Mouse (Mus musculus) heart, embryonic 12.5 days (tissue): ENCODE measurements around the gene Zbtb25. TPM values are rescaled to one million over a fixed set of nuclear protein-coding genes. Genes with fewer than 3 reads are reported as not detected.

Source experiments
- ATAC-seq: fragments of 200-750 bp; cut with Nextera tagmentation; 2 replicates; pipeline ENCODE4 v1.8.0; 2017; ENCODE audit warnings: moderate TSS enrichment, moderate library complexity; ENCODE audit not compliant: insufficient number of reproducible peaks, low FRiP score
- H3K27ac ChIP-seq: fragments of 300-500 bp; sonication (generic); 2 replicates; pipeline ENCODE4 v1.5.1; 2016; ENCODE audit warnings: mild to moderate bottlenecking, moderate library complexity; ENCODE audit not compliant: poor library complexity, severe bottlenecking
- H3K27me3 ChIP-seq: fragments of 300-500 bp; sonication (generic); replicated peaks from 2 replicates; pipeline ENCODE4 v1.6.1; 2016; ENCODE audit warnings: mild to moderate bottlenecking, moderate library complexity
- H3K36me3 ChIP-seq: fragments of 300-500 bp; sonication (generic); 2 replicates; pipeline ENCODE4 v1.6.1; 2016; ENCODE audit warnings: mild to moderate bottlenecking, moderate library complexity
- H3K4me1 ChIP-seq: fragments of 300-500 bp; sonication (generic); replicated peaks from 2 replicates; pipeline ENCODE4 v1.6.1; 2016; ENCODE audit warnings: mild to moderate bottlenecking
- H3K4me2 ChIP-seq: fragments of 300-500 bp; sonication (generic); 2 replicates; pipeline ENCODE4 v1.6.1; 2016; ENCODE audit warnings: mild to moderate bottlenecking, moderate library complexity
- H3K4me3 ChIP-seq: fragments of 300-500 bp; sonication (generic); 2 replicates; pipeline ENCODE4 v1.5.1; 2016; ENCODE audit warnings: mild to moderate bottlenecking
- H3K9ac ChIP-seq: fragments of 300-500 bp; sonication (generic); 2 replicates; pipeline ENCODE4 v1.6.1; 2016; ENCODE audit warnings: mild to moderate bottlenecking, moderate library complexity
- H3K9me3 ChIP-seq: fragments of 300-500 bp; sonication (generic); replicated peaks from 2 replicates; pipeline ENCODE4 v1.6.1; 2016; ENCODE audit warnings: mild to moderate bottlenecking, moderate library complexity
- WGBS: fragments of 180-500 bp; shearing (Covaris S2); methylation state at CpG from one replicate; pipeline ENCODE4 v1.1.7; 2016; 5-methylcytosine and 5-hydroxymethylcytosine counted together
- polyA plus RNA-seq: library from polyadenylated mRNA; unstranded; fragments of >200 nt; fragmentation: Nextera tagmentation; extraction: Ambion mirVana; gene quantifications from 2 replicates; pipeline ENCODE4 v1.2.1, GENCODE M21; 2016

Gene Zbtb25
- polyA plus RNA-seq, 1 experiment from 2014 or later = 13.0 TPM

DNA sequence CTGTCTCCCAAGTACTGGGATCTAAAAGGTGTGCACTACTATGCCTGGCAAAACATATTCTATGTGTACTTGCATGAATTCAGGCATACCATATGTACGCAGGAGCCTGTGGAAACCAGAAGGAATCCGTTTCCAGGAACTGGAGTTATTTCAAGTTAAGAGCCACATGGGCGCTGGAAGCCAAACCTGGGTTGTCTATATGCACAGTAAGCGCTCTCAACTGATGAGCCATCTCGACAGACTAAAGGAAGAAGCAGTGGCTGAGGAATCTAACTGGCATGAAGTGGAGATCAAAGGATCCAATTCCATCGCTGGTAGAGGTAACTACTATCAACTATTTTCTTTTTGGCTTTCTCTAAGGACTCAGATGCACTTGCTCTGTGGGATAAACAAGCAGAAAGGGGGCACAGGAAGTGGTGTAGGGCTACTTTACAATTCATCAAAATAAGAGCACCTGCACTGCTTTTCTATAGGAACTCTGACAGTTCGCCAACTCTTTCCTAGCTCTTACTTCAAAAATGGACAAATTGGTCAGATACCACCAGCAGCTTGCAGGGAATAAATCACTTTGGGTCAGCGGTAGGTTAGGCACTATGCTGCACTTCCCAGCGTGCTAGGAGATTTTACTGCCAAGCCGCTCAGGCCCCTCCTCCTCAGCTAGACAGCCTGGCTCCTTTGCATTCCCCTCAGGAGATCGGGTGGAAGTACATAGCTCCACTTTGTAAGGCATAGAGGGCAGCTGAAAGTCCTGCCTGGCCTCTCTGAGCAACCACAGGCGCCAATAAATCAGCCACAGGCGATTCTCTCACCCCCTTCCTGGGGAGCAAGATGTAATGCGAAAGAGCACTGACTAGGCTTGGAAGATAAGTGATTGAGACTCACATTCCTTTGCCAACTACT, 2.1 kb downstream of the Zbtb25 start:
- no peaks in the 10 kb centered on the region for H3K27me3 ChIP-seq
- peak overlapping the region; percentile 93 for H3K4me2 ChIP-seq
- H3K9ac ChIP-seq = peak overlapping the region; percentile 97
- H3K4me3 ChIP-seq = peak overlapping the region; percentile 91
- 0 out of 2 replicates have a peak, but pooled peaks cover 5% of the 10 kb centered on the region for H3K36me3 ChIP-seq
- H3K4me1 ChIP-seq = peaks cover 40% of the 10 kb centered on the region
- peak overlapping the region; percentile 99 for H3K27ac ChIP-seq
- ATAC-seq = no peak
- H3K9me3 ChIP-seq = no peaks in the 10 kb centered on the region
- WGBS = 18% methylated on average over 14 of the region's 14 CpGs

DNA sequence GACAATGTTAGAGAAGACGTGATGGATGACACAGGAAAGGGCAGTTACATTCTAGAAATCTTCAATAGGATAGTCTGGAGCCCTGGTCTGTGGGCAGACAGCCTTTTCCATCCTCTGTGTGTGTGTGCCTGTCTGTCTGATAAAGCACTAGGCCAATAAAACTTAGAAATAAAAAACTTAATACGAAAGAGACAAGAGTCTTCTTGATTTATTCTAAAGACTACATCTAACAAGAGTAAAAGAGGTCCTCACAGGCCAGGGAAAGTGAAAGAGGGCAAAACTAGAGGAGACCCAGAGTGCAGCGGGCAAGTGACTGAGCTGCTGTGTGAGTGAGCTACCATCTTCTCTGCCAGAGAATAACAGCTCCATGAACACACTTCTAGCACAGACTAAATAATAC, 3.1 kb downstream of the Zbtb25 start:
- Histone ChIP-seq H3K4me1 (peaks cover 40% of the 10 kb centered on the region), H3K27me3 (no peaks in the 10 kb centered on the region), H3K27ac (0 out of 2 replicates have a peak overlapping the region, but pooled peaks have one; percentile 23), H3K9me3 (no peaks in the 10 kb centered on the region), H3K4me2 (no peak overlapping the region), H3K36me3 (0 out of 2 replicates have a peak, but pooled peaks cover 5% of the 10 kb centered on the region), H3K9ac (no peak overlapping the region), H3K4me3 (no peak overlapping the region)
- no peak for ATAC-seq
- WGBS = 81% methylated on average over 3 of the region's 3 CpGs

DNA sequence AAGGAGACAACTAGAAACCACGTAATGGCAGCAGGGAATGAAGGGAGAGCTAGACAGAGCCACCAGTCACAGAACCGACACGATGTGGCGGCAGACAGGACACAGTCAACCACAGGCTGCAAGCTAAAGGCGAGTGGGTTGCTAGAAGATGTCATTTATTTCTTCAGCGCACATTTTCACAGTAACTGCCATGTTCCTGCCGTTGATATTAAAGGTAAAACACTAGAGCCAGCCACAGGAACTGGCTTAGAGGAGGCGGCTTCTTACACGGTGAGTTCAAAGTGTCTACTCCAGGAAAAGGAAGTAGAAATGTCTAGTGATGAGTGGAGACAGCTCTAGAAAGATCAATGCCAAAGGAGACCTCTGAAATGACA, 7.1 kb downstream of the Zbtb25 start:
- H3K4me3 ChIP-seq = no peak overlapping the region
- H3K27ac ChIP-seq = no peak overlapping the region
- no peaks in the 10 kb centered on the region for H3K27me3 ChIP-seq
- H3K4me2 ChIP-seq = no peak overlapping the region
- ATAC-seq = no peak
- no peak overlapping the region for H3K9ac ChIP-seq
- H3K4me1 ChIP-seq = peaks cover 24% of the 10 kb centered on the region
- peaks cover 11% of the 10 kb centered on the region; the same call in 1 of the 2 replicates for H3K36me3 ChIP-seq
- WGBS = 75% methylated on average over 9 of the region's 9 CpGs
- no peaks in the 10 kb centered on the region for H3K9me3 ChIP-seq

DNA sequence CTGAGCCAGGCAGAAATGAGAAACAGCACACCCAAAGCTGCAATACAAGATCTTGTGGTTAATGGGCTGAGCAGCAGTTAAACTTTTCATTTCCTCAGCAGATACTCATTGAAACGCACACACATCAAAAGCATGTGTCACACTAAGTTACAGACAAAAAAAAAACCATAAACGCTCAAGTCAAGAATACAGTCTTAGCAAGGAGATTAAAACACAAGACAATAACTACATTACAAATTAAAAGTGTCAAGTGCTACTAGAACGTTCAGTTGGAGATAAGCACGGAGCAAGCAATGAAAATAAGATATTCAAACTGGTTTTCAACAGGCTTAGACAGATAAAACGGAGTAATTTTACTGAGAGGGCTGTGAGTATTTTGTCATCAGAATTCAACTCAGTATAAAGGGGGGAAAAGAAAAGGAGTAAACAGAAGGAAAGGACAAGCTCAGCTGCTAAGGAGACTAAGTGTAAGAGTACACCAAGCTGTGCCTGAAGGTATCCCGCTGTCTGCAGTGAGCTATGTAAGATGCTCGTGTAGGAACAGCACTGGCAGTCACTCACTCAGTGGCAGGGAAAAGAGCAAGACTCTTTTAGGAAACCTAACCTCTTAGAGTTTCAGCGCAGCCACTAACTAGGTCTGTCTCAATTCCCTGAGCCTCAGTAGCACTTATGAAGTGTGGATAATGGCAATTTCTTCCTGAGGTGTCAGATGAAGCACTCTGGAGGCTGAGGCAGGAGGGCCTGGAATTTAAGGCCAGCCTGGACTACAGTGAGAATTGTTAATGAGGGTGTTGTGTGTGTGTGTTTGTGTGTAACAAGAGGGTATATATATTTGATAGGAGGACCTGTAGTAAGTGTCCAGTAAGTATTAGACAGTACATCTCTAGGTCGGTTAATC, 7.7 kb downstream of the Zbtb25 start:
- Histone ChIP-seq H3K36me3 (peaks cover 13% of the 10 kb centered on the region; the same call in 1 of the 2 replicates), H3K4me1 (peaks cover 17% of the 10 kb centered on the region), H3K27ac (no peak overlapping the region), H3K9ac (no peak overlapping the region), H3K4me3 (no peak overlapping the region), H3K4me2 (no peak overlapping the region), H3K27me3 (no peaks in the 10 kb centered on the region), H3K9me3 (no peaks in the 10 kb centered on the region)
- 53% methylated on average over 9 of the region's 9 CpGs for WGBS
- ATAC-seq = no peak

DNA sequence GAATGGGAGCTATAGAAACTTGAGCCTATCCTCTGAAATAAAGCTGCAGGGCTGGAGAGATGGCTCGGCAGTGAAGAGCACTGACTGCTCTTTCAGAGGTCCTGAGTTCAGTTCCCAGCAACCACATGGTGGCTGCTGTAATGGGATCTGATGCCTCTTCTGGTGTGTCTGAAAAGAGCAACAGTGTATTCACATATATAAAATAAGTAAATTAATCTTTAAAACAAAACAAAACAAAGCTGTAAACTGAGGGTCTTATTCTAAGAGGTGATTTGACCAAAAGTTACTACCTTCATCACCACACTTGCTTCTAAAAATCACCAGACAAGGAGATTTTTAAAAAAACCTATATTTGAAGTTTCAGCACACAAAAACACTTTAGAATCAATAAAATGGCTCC, 8.5 kb downstream of the Zbtb25 start:
- Histone ChIP-seq H3K9me3 (no peaks in the 10 kb centered on the region), H3K27ac (no peak overlapping the region), H3K4me2 (no peak overlapping the region), H3K27me3 (no peaks in the 10 kb centered on the region), H3K4me3 (no peak overlapping the region), H3K36me3 (peaks cover 13% of the 10 kb centered on the region; the same call in 1 of the 2 replicates), H3K4me1 (peaks cover 12% of the 10 kb centered on the region), H3K9ac (no peak overlapping the region)
- WGBS = 91% methylated on average over 1 of the region's 1 CpGs
- no peak for ATAC-seq

DNA sequence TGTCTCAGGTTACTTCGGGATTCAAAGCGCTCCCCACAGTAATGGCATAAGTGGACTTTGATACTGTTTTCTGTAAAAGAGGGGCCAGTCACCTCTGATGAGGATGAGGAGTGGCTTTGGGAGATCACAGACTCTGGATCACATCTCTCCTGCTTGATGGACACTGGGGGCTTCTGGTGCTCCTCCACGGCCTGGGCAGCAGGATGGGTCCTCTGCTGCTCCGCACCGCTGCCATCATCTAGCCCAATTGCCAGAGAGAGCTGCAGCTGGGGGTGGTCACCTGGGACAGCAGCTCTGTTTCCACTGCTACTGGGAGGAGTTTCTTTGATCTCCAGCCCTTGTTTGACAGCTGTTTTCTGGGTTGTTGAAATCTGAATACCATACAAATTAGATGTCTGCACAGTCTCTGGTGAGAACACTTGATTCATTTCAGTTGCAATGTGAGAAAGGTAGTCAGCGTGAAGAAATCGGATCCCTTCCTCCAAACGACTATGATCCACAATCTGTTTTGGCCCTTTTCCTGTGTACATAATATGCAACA, 19.7 kb downstream of the Zbtb25 start:
- Histone ChIP-seq H3K4me2 (no peak overlapping the region), H3K9me3 (no peaks in the 10 kb centered on the region), H3K9ac (no peak overlapping the region), H3K27ac (no peak overlapping the region), H3K4me3 (no peak overlapping the region), H3K27me3 (no peaks in the 10 kb centered on the region), H3K4me1 (peaks cover 6% of the 10 kb centered on the region), H3K36me3 (peaks cover 50% of the 10 kb centered on the region)
- WGBS = 81% methylated on average over 8 of the region's 8 CpGs
- no peak for ATAC-seq

DNA sequence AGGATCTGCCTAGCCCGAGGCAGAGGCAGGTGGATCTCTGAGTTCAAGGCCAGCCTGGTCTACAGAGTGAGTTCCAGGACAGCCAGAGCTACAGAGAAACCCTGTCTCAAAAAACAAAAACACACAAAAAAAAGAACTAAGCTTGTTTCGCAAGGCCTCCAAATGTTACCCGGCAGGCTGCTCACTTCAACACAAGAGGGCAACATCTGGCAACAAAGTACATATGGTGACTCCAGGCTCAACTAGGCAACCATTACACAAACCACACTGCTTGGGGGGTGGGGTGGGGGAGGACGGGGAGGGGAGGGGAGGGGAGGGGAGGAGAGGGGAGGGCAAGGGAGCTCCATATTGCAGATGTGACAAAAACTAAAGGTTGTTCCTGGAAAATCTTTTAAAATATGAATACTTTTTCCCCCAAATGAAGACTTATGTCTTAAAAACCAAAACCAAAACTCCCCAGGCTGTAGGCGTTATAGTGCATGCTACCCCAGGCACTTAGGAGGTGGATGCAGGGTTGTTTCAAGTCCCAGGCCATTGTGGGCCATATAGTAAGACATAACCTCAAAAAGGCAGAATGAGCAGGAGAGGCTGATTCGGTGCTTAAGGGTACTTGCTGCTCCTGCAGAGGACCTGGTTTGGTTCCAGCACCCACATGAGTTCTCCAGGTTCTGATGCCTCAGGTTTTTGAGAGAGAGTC, 23.5 kb downstream of the Zbtb25 start:
- Histone ChIP-seq H3K9ac (no peak overlapping the region), H3K36me3 (peaks cover 33% of the 10 kb centered on the region), H3K27ac (no peak overlapping the region), H3K4me2 (no peak overlapping the region), H3K9me3 (no peaks in the 10 kb centered on the region), H3K27me3 (no peaks in the 10 kb centered on the region), H3K4me1 (peaks cover 6% of the 10 kb centered on the region), H3K4me3 (no peak overlapping the region)
- WGBS = 83% methylated on average over 5 of the region's 6 CpGs
- ATAC-seq = no peak

DNA sequence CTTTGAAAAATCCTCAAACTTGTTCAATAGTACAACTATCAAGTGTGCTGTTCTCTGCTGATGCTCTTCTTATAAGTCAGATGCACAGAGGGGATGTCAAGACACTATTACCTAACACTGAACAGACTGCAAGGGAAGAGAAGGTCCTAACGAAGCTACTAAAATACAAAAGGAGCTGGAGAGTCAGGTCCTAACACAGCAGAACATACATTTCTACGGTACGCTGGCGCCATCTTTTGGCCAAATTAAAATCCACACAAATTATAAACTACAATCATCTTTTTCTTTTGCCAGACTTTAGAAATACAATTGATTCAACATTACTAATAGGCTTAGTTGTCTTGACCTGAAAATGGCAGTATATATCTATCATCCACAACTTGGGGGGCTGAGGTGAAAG, 28.3 kb downstream of the Zbtb25 start:
- Histone ChIP-seq H3K27me3 (no peaks in the 10 kb centered on the region), H3K4me1 (peaks cover 4% of the 10 kb centered on the region), H3K4me3 (no peak overlapping the region), H3K9ac (no peak overlapping the region), H3K36me3 (0 out of 2 replicates have a peak, but pooled peaks cover 6% of the 10 kb centered on the region), H3K27ac (no peak overlapping the region), H3K4me2 (no peak overlapping the region), H3K9me3 (no peaks in the 10 kb centered on the region)
- 3% methylated on average over 4 of the region's 4 CpGs for WGBS
- no peak for ATAC-seq

DNA sequence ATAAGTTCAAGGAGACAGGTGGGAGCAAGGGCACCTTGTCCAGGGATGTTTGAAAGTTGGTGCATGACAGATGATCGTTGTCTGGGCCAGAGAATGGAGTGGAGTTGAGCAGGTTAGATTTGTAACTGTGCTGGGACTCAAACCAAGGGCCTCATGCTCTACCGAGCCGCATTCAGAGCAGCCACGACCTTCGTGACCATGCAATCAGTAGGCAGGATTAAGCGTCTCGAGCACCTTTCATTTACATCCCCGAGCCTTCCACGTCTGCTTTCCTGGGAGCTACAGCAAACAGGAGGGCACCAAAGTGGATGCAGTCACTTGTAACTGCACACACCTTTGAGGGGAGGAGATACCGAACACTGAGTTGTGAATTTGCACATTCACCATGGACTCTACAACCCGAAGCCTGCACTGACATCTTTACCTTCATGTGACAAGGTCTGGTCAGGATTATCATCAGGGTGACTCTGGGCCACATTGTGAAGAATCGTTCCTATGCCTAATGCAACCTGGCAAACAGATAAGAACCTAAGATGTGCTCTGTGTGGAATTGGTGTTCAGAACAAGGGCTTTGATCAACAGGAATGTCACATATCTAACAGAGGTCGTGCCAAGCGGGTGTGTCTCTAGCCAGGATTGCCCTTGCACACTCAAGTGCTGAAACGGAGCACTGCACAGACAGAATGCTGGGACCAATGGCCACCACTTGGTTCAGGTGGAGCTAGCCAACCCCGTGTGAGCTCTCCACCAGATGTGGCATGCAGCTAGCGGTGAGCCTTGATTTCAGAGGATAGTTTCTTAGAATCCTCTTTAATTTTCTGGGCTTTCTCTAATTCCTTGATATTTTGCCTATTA, 33.1 kb downstream of the Zbtb25 start:
- peaks cover 4% of the 10 kb centered on the region for H3K4me1 ChIP-seq
- no peaks in the 10 kb centered on the region for H3K36me3 ChIP-seq
- no peaks in the 10 kb centered on the region for H3K9me3 ChIP-seq
- H3K4me2 ChIP-seq = no peak overlapping the region
- ATAC-seq = no peak
- no peak overlapping the region for H3K9ac ChIP-seq
- no peak overlapping the region for H3K27ac ChIP-seq
- no peaks in the 10 kb centered on the region for H3K27me3 ChIP-seq
- no peak overlapping the region for H3K4me3 ChIP-seq
- WGBS = 60% methylated on average over 17 of the region's 17 CpGs

DNA sequence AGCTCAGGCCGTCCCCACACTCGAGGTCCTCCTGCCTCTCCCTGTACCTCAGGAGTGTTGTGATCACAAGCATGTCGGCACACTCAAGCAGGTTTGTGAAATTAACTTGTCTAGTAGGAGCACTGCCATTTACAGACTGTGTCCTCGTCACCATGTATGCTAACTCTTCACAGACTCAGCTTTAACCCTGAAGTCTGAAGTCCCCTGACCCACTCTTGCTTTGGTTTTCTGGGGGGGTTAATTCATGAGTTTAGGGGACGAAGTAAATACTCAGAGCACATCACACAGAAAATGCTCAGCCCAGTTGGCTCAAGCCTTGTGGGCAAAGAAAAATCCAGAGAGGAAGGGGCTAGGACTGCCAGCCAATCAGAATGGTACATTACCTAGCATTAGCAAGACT, 33.8 kb downstream of the Zbtb25 start:
- Histone ChIP-seq H3K4me2 (no peak overlapping the region), H3K4me3 (no peak overlapping the region), H3K9me3 (no peaks in the 10 kb centered on the region), H3K36me3 (peaks cover 6% of the 10 kb centered on the region), H3K27me3 (no peaks in the 10 kb centered on the region), H3K27ac (no peak overlapping the region), H3K9ac (no peak overlapping the region), H3K4me1 (peaks cover 4% of the 10 kb centered on the region)
- ATAC-seq = no peak
- WGBS = 77% methylated on average over 5 of the region's 5 CpGs
